Mouse (Mus musculus) midbrain, postnatal 0 days (tissue): ENCODE measurements around the gene Rab22a. TPM values are rescaled to one million over a fixed set of nuclear protein-coding genes. Genes with fewer than 3 reads are reported as not detected.

Source experiments
- ATAC-seq: fragments of 200-750 bp; cut with Nextera tagmentation; 2 replicates; pipeline ENCODE4 v1.8.0; 2017; ENCODE audit warnings: moderate number of reproducible peaks, mild to moderate bottlenecking, moderate TSS enrichment, moderate library complexity; ENCODE audit not compliant: low FRiP score
- DNase-seq: peaks from one replicate; pipeline ENCODE4 v3.0.0-alpha.2; 2015; ENCODE audit warnings: low spot score
- H3K27ac ChIP-seq: fragments of 300-500 bp; sonication (generic); 2 replicates; pipeline ENCODE4 v1.5.1; 2014; ENCODE audit warnings: low read depth, mild to moderate bottlenecking, low read length, mixed read lengths
- H3K27me3 ChIP-seq: fragments of 300-500 bp; sonication (generic); 2 replicates; pipeline ENCODE4 v1.6.1; 2014; ENCODE audit warnings: low read length, control low read depth, mixed read lengths; ENCODE audit not compliant: insufficient read depth
- H3K36me3 ChIP-seq: fragments of 300-500 bp; sonication (generic); 2 replicates; pipeline ENCODE4 v1.6.1; 2014; ENCODE audit warnings: low read length, control low read depth, mixed read lengths; ENCODE audit not compliant: insufficient read depth
- H3K4me1 ChIP-seq: fragments of 300-500 bp; sonication (generic); 2 replicates; pipeline ENCODE4 v1.6.1; 2014; ENCODE audit warnings: mild to moderate bottlenecking, control low read depth, antibody characterized with exemption, low read length, mixed read lengths; ENCODE audit not compliant: insufficient read depth
- H3K4me2 ChIP-seq: fragments of 300-500 bp; sonication (generic); 2 replicates; pipeline ENCODE4 v1.6.1; 2014; ENCODE audit warnings: low read depth, mild to moderate bottlenecking, low read length, mixed read lengths; ENCODE audit not compliant: poor library complexity, severe bottlenecking
- H3K4me3 ChIP-seq: fragments of 300-500 bp; sonication (generic); 2 replicates; pipeline ENCODE4 v1.5.1; 2014; ENCODE audit warnings: low read depth, mild to moderate bottlenecking, low read length, moderate library complexity
- H3K9ac ChIP-seq: fragments of 300-500 bp; sonication (generic); replicated peaks from 2 replicates; pipeline ENCODE4 v1.6.1; 2014; ENCODE audit warnings: mild to moderate bottlenecking, low read length, moderate library complexity, mixed read lengths; ENCODE audit not compliant: poor library complexity, severe bottlenecking
- H3K9me3 ChIP-seq: fragments of 300-500 bp; sonication (generic); 2 replicates; pipeline ENCODE4 v1.6.1; 2016; ENCODE audit warnings: low read length, control low read depth
- CTCF ChIP-seq: IDR thresholded peaks from 2 replicates; pipeline ENCODE4 v1.5.1; 2016; ENCODE audit warnings: antibody characterized with exemption, mild to moderate bottlenecking
- WGBS: fragments of 180-500 bp; shearing (Covaris S2); extraction: QIAGEN DNeasy Blood & Tissue Kit; methylation state at CpG from one replicate; pipeline ENCODE4 v1.1.7; 2014; 5-methylcytosine and 5-hydroxymethylcytosine counted together
- polyA plus RNA-seq: library from polyadenylated mRNA; unstranded; fragments of >200 nt; fragmentation: Nextera tagmentation; extraction: Ambion mirVana; gene quantifications from 2 replicates; pipeline ENCODE4 v1.2.1, GENCODE M21; 2015
- total RNA-seq: library from RNA; depleted of rRNA; stranded (reverse); fragments of >200 nt; gene quantifications from 2 replicates; pipeline ENCODE4 v1.2.3, GENCODE M21; 2014

The Rab22a gene
- total and polyA plus RNA-seq, 2 experiments from 2014 or later = 23.7 to 34.7 TPM

GRCm38 (mm10) chr2:173689835-173690234 is 30.3 kb downstream of the Rab22a start:
- no peaks in the 10 kb centered on the region for H3K4me1 ChIP-seq
- no peaks in the 10 kb centered on the region for H3K27me3 ChIP-seq
- peaks cover 22% of the 10 kb centered on the region for H3K36me3 ChIP-seq
- no peak overlapping the region for H3K9ac ChIP-seq
- H3K4me3 ChIP-seq = no peak overlapping the region
- no peak overlapping the region for H3K4me2 ChIP-seq
- H3K27ac ChIP-seq = no peak overlapping the region
- no peak for TF ChIP-seq CTCF
- no peaks in the 10 kb centered on the region for H3K9me3 ChIP-seq
- ATAC-seq = no peak
- DNase-seq = no peak

DNA sequence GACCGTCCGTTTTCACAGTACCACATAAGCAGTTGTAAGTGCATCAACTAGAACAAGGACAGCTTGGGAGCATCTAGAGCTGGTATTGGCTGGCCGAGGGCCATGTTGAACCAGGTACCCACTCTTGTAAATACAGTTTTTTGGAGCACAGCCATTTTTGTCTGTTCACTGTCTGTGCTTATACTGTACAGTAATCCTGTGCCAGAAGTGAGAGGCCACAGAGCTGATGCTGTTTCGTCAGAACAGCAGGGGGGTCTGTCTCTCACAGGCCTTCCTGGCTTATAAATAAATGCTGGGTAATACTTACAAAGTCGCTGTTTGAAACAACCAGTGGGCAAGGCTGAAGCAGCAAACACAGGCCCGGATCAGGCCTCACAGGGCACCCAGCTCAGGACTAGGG is 32.2 kb downstream of the Rab22a start:
- Histone ChIP-seq H3K9me3 (no peaks in the 10 kb centered on the region), H3K4me2 (no peak overlapping the region), H3K27me3 (no peaks in the 10 kb centered on the region), H3K4me3 (no peak overlapping the region), H3K36me3 (peaks cover 30% of the 10 kb centered on the region), H3K4me1 (no peaks in the 10 kb centered on the region), H3K27ac (no peak overlapping the region), H3K9ac (no peak overlapping the region)
- no peak for TF ChIP-seq CTCF
- WGBS = 82% methylated on average over 6 of the region's 6 CpGs
- DNase-seq (no peak), ATAC-seq (no peak)

DNA sequence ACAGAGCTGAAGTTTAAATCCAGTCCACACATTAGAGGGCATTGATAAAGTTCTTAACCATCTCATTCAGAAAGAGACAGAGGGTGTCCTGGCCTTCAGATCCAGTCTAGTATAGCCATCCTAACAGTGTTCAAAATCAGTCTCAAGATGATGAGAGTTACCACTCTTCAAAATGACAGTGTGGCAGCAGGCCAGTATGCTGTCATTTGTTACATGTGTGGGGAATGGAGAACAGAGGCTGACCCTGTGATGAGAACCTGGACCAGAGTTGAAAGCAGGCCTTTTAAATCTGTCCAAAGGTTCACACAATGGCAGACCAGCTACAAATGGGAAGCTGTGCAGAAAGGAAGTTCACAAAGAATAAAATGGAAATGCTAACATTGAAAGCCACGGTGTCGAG is 33.1 kb downstream of the Rab22a start:
- no peak for ATAC-seq
- TF ChIP-seq CTCF = no peak
- no peak overlapping the region for H3K27ac ChIP-seq
- no peaks in the 10 kb centered on the region for H3K4me1 ChIP-seq
- H3K4me3 ChIP-seq = no peak overlapping the region
- H3K9me3 ChIP-seq = no peaks in the 10 kb centered on the region
- H3K36me3 ChIP-seq = peaks cover 38% of the 10 kb centered on the region
- H3K4me2 ChIP-seq = no peak overlapping the region
- no peak overlapping the region for H3K9ac ChIP-seq
- H3K27me3 ChIP-seq = no peaks in the 10 kb centered on the region
- WGBS = 76% methylated on average over 2 of the region's 2 CpGs
- no peak for DNase-seq

DNA sequence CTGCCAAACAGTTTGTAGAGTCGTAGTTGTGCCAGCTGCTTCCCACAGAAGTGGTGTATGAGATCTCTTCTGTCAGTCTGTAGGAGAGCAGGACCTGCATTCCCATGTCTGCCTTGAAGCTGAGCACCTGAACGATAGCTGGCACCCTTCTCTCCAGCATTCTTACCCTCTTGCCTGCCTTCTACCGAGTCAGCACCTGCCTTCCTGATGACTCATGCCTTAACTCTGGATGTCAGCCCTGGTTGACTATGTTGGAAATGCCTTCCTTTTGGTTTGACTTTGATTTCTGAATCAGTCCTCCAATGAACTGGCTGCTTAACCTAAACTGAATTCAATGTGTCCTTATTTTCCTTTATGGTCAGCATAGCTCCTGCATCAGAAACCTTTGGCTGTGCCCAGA is 39.3 kb downstream of the Rab22a start:
- ATAC-seq (no peak), DNase-seq (no peak)
- 92% methylated on average over 3 of the region's 3 CpGs for WGBS
- no peak for TF ChIP-seq CTCF
- no peak overlapping the region for H3K4me2 ChIP-seq
- H3K9ac ChIP-seq = no peak overlapping the region
- H3K9me3 ChIP-seq = no peaks in the 10 kb centered on the region
- no peak overlapping the region for H3K4me3 ChIP-seq
- H3K27ac ChIP-seq = no peak overlapping the region
- peaks cover 45% of the 10 kb centered on the region for H3K36me3 ChIP-seq
- H3K27me3 ChIP-seq = no peaks in the 10 kb centered on the region
- no peaks in the 10 kb centered on the region for H3K4me1 ChIP-seq

GRCm38 (mm10) chr2:173702096-173702866 is 42.7 kb downstream of the Rab22a start:
- Histone ChIP-seq H3K9ac (no peak overlapping the region), H3K36me3 (peaks cover 33% of the 10 kb centered on the region; the same call in 1 of the 2 replicates), H3K9me3 (no peaks in the 10 kb centered on the region), H3K4me3 (no peak overlapping the region), H3K4me1 (no peaks in the 10 kb centered on the region), H3K27me3 (no peaks in the 10 kb centered on the region), H3K4me2 (no peak overlapping the region), H3K27ac (no peak overlapping the region)
- DNase-seq (peak; percentile 56), ATAC-seq (no peak)
- TF ChIP-seq CTCF = no peak
- WGBS = 78% methylated on average over 16 of the region's 16 CpGs

DNA sequence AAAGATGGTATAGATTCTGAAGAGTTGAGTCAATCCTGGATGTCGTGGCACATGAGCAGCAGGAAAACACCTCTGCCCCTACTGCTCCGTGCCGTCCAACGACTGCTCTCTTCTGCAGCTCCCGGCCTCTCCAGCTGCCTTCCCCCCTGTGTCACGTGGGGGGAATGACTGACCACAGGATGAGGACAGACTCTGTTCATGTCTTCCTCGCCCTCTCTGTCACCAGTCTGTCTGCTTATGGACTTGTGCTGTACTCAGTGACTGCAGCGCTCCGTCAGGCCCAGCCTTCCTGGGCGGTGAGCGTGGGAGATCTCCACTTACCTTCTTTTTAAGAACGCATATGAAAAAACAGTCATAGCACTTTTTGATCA is 43.3 kb downstream of the Rab22a start:
- no peak overlapping the region for H3K27ac ChIP-seq
- 91% methylated on average over 12 of the region's 12 CpGs for WGBS
- DNase-seq = no peak

More for the DNA sequence above, 43.3 kb downstream of the Rab22a start:
- TF ChIP-seq CTCF = no peak
- Histone ChIP-seq H3K27me3 (no peaks in the 10 kb centered on the region), H3K36me3 (peaks cover 28% of the 10 kb centered on the region; the same call in 1 of the 2 replicates), H3K4me1 (no peaks in the 10 kb centered on the region), H3K4me2 (no peak overlapping the region), H3K4me3 (no peak overlapping the region), H3K9ac (no peak overlapping the region), H3K9me3 (no peaks in the 10 kb centered on the region)
- ATAC-seq = no peak
